Mouse (Mus musculus): ENCODE results near the gene Tlk2. TPM values are rescaled to one million over a fixed set of nuclear protein-coding genes. Genes with fewer than 3 reads are reported as not detected.

The Tlk2 gene
- polyA plus RNA-seq, 1 experiment from 2014 or later = 28.6 TPM

DNA sequence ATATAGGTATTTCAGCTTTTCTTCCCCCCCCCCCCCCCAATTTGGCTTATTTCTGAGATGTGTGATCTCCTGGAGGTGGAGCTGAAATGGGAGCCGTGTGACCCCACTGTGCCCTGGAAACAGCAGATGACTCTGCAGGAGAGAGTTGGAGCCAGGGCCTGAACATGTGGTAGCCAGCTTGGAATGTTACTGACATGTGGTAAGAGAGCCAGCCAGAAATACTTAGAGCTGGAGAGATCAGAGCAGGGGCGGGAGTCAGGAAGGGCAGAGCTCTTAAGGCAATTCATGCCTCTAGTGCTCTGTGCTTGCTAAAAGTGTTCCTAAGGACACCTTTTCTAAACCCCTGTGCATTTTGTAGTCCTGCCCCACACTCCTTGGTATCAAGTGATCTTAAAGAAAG, 103.9 kb downstream of the Tlk2 start:
- 53% methylated on average over 2 of the region's 2 CpGs for WGBS

GRCm38 (mm10) chr11:105283016-105283415, 104.4 kb downstream of the Tlk2 start:
- Histone ChIP-seq H3K4me2 (replicated peaks; ENCODE audit: low read depth, low read length) (no peak overlapping the region), H3K36me3 (ENCODE audit: control insufficient read depth, insufficient read depth, low read length) (peaks cover 49% of the 10 kb centered on the region), H3K9me3 (ENCODE audit: control insufficient read depth, low read depth, low read length) (no peaks in the 10 kb centered on the region), H3K27ac (ENCODE audit: low read length) (no peak overlapping the region), H3K4me3 (ENCODE audit: low read depth, low read length) (no peak overlapping the region), H3K27me3 (ENCODE audit: control insufficient read depth, insufficient read depth, low read length) (no peaks in the 10 kb centered on the region), H3K9ac (replicated peaks; ENCODE audit: low read depth, low read length) (no peak overlapping the region), H3K4me1 (ENCODE audit: control insufficient read depth, insufficient read depth, low read length) (no peaks in the 10 kb centered on the region)
- WGBS = 94% methylated on average over 9 of the region's 9 CpGs
- ATAC-seq (ENCODE audit: insufficient number of reproducible peaks, insufficient read depth, low FRiP score, low read depth) = no peak

More for the DNA sequence above, 103.9 kb downstream of the Tlk2 start:
- Histone ChIP-seq H3K4me1 (ENCODE audit: control insufficient read depth, insufficient read depth, low read length) (no peaks in the 10 kb centered on the region), H3K36me3 (ENCODE audit: control insufficient read depth, insufficient read depth, low read length) (peaks cover 54% of the 10 kb centered on the region), H3K27me3 (ENCODE audit: control insufficient read depth, insufficient read depth, low read length) (no peaks in the 10 kb centered on the region), H3K27ac (ENCODE audit: low read length) (no peak overlapping the region), H3K4me3 (ENCODE audit: low read depth, low read length) (no peak overlapping the region), H3K9me3 (ENCODE audit: control insufficient read depth, low read depth, low read length) (no peaks in the 10 kb centered on the region), H3K9ac (replicated peaks; ENCODE audit: low read depth, low read length) (no peak overlapping the region), H3K4me2 (replicated peaks; ENCODE audit: low read depth, low read length) (no peak overlapping the region)
- no peak for ATAC-seq (ENCODE audit: insufficient number of reproducible peaks, insufficient read depth, low FRiP score, low read depth)

GRCm38 (mm10) chr11:105285720-105286119, 107.1 kb downstream of the Tlk2 start:
- H3K9ac ChIP-seq (replicated peaks; ENCODE audit: low read depth, low read length) = no peak overlapping the region
- no peaks in the 10 kb centered on the region for H3K9me3 ChIP-seq (ENCODE audit: control insufficient read depth, low read depth, low read length)
- H3K4me2 ChIP-seq (replicated peaks; ENCODE audit: low read depth, low read length) = no peak overlapping the region
- peaks cover 43% of the 10 kb centered on the region for H3K36me3 ChIP-seq (ENCODE audit: control insufficient read depth, insufficient read depth, low read length)
- no peak overlapping the region for H3K4me3 ChIP-seq (ENCODE audit: low read depth, low read length)
- ATAC-seq (ENCODE audit: insufficient number of reproducible peaks, insufficient read depth, low FRiP score, low read depth) = peak; percentile 83
- no peaks in the 10 kb centered on the region for H3K4me1 ChIP-seq (ENCODE audit: control insufficient read depth, insufficient read depth, low read length)
- WGBS = 54% methylated on average over 3 of the region's 3 CpGs
- H3K27ac ChIP-seq (ENCODE audit: low read length) = peak overlapping the region; percentile 67; the same call in 1 of the 2 replicates
- no peaks in the 10 kb centered on the region for H3K27me3 ChIP-seq (ENCODE audit: control insufficient read depth, insufficient read depth, low read length)

- no peak overlapping the region for H3K4me2 ChIP-seq (replicated peaks; ENCODE audit: low read depth, low read length)
- H3K9me3 ChIP-seq (ENCODE audit: control insufficient read depth, low read depth, low read length) = no peaks in the 10 kb centered on the region
- H3K27me3 ChIP-seq (ENCODE audit: control insufficient read depth, insufficient read depth, low read length) = no peaks in the 10 kb centered on the region
- no peak for ATAC-seq (ENCODE audit: insufficient number of reproducible peaks, insufficient read depth, low FRiP score, low read depth)
- no peak overlapping the region for H3K27ac ChIP-seq (ENCODE audit: low read length)
- H3K36me3 ChIP-seq (ENCODE audit: control insufficient read depth, insufficient read depth, low read length) = peaks cover 14% of the 10 kb centered on the region
- 61% methylated on average over 3 of the region's 3 CpGs for WGBS
- peaks cover 16% of the 10 kb centered on the region for H3K4me1 ChIP-seq (ENCODE audit: control insufficient read depth, insufficient read depth, low read length)
- H3K4me3 ChIP-seq (ENCODE audit: low read depth, low read length) = no peak overlapping the region
- H3K9ac ChIP-seq (replicated peaks; ENCODE audit: low read depth, low read length) = no peak overlapping the region
These were observed 110.8 kb downstream of the Tlk2 start for GRCm38 (mm10) chr11:105289403-105289802.

GRCm38 (mm10) chr11:105291681-105292123, 113.1 kb downstream of the Tlk2 start:
- peak; percentile 8; the same call in 1 of the 2 replicates for ATAC-seq (ENCODE audit: insufficient number of reproducible peaks, insufficient read depth, low FRiP score, low read depth)

DNA sequence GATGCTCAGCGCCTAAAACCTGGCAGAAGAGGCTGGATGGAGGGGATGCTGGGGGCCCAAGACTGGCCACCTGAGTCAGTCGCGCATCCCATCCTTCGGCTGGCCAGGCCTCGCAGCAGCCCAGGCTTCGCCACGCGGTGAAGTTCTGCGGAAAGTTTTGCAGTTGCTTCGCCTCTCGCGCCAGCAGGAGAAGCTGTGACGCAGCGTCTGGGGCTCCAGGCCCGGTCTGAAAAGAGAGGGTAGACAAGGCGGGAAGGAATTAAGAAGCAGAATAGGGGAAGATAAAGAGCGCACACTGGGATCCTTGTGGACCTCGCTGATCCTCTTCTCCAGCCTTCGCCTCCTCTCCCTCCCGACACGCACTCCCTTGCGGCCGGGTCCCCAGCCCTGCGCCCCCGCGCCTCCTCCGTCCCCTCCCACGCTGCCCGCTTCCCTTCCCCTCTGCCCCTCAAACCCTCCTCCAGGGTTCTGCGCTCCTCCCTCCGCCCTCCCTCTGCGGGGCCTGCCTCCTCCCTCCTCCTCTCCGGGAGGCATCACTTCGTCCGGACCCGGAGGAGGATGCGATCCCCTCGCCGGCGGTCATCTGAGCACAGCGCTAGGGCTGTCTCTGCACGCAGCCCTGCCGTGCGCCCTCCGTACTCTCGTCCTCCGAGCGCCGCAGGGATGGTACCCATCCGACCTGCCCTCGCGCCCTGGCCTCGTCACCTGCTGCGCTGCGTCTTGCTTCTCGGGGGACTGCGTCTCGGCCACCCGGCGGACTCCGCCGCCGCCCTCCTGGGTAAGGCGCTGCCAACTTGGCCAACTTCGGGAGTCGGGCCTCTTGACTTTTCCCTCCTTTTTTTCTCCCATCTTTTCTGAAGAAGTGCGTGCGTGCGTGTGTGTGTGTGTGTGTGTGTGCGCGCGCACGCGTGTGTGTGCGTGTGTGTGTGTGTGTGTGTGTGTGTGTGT, 113.8 kb downstream of the Tlk2 start, which contains the start of gene Mrc2:
Mrc2 (plus strand) TSS at position 520 of the 948 bp plus-strand sequence.
- Histone ChIP-seq H3K9me3 (ENCODE audit: control insufficient read depth, low read depth, low read length) (no peaks in the 10 kb centered on the region), H3K4me3 (ENCODE audit: low read depth, low read length) (peak within 1 kb of the TSS; percentile 53), H3K27me3 (ENCODE audit: control insufficient read depth, insufficient read depth, low read length) (no peaks in the 10 kb centered on the region), H3K4me2 (replicated peaks; ENCODE audit: low read depth, low read length) (peak within 1 kb of the TSS; percentile 72), H3K27ac (ENCODE audit: low read length) (peak within 1 kb of the TSS; percentile 95), H3K36me3 (ENCODE audit: control insufficient read depth, insufficient read depth, low read length) (no peaks in the 10 kb centered on the region), H3K9ac (replicated peaks; ENCODE audit: low read depth, low read length) (peak within 1 kb of the TSS; percentile 61), H3K4me1 (ENCODE audit: control insufficient read depth, insufficient read depth, low read length) (peaks cover 18% of the 10 kb centered on the region)
- peak; percentile 80; the same call in 1 of the 2 replicates for ATAC-seq (ENCODE audit: insufficient number of reproducible peaks, insufficient read depth, low FRiP score, low read depth)
- WGBS = under 1% methylated on average over 62 of the region's 75 CpGs

More at GRCm38 (mm10) chr11:105291681-105292123, 113.1 kb downstream of the Tlk2 start:
- H3K4me3 ChIP-seq (ENCODE audit: low read depth, low read length) = peak overlapping the region; percentile 53
- H3K4me1 ChIP-seq (ENCODE audit: control insufficient read depth, insufficient read depth, low read length) = peaks cover 18% of the 10 kb centered on the region
- H3K27ac ChIP-seq (ENCODE audit: low read length) = peak overlapping the region; percentile 95
- H3K4me2 ChIP-seq (replicated peaks; ENCODE audit: low read depth, low read length) = peak overlapping the region; percentile 72
- H3K36me3 ChIP-seq (ENCODE audit: control insufficient read depth, insufficient read depth, low read length) = peaks cover 5% of the 10 kb centered on the region; the same call in 1 of the 2 replicates
- H3K9ac ChIP-seq (replicated peaks; ENCODE audit: low read depth, low read length) = peak overlapping the region; percentile 61
- H3K9me3 ChIP-seq (ENCODE audit: control insufficient read depth, low read depth, low read length) = no peaks in the 10 kb centered on the region
- WGBS = 7% methylated on average over 10 of the region's 10 CpGs
- H3K27me3 ChIP-seq (ENCODE audit: control insufficient read depth, insufficient read depth, low read length) = no peaks in the 10 kb centered on the region

DNA sequence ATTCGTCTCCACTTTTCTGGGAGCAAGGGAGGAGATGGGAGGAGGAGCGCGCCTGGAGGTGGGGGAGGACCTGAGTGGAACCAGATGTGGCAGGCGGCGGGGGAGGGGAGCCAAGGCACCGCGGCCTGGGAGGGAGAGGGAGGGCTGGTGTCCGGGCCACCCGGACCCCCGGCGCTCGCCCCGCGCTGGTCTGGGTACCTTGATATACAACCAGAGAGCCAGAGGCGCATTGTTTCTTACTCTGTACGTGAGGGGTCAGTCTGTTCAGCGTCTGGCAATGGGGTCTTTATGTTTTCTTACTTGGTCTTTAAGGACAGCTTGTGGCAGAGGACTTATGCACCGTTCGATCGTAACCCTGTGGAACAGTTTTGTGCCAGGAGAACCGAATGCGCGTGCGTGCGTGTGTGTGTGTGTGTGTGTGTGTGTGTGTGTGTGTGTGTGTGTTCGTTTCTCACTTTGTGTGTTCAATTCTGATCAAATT, 114.5 kb downstream of the Tlk2 start:
- H3K27ac ChIP-seq (ENCODE audit: low read length) = peak overlapping the region; percentile 95
- peak overlapping the region; percentile 46 for H3K9ac ChIP-seq (replicated peaks; ENCODE audit: low read depth, low read length)
- peak overlapping the region; percentile 53 for H3K4me3 ChIP-seq (ENCODE audit: low read depth, low read length)
- WGBS = 2% methylated on average over 26 of the region's 26 CpGs
- ATAC-seq (ENCODE audit: insufficient number of reproducible peaks, insufficient read depth, low FRiP score, low read depth) = peak; percentile 37; the same call in 1 of the 2 replicates
- peaks cover 18% of the 10 kb centered on the region for H3K4me1 ChIP-seq (ENCODE audit: control insufficient read depth, insufficient read depth, low read length)
- no peaks in the 10 kb centered on the region for H3K9me3 ChIP-seq (ENCODE audit: control insufficient read depth, low read depth, low read length)
- peak overlapping the region; percentile 72 for H3K4me2 ChIP-seq (replicated peaks; ENCODE audit: low read depth, low read length)
- no peaks in the 10 kb centered on the region for H3K36me3 ChIP-seq (ENCODE audit: control insufficient read depth, insufficient read depth, low read length)
- no peaks in the 10 kb centered on the region for H3K27me3 ChIP-seq (ENCODE audit: control insufficient read depth, insufficient read depth, low read length)

GRCm38 (mm10) chr11:105293901-105294494, 115.4 kb downstream of the Tlk2 start:
- peak overlapping the region; percentile 53 for H3K4me3 ChIP-seq (ENCODE audit: low read depth, low read length)
- no peaks in the 10 kb centered on the region for H3K36me3 ChIP-seq (ENCODE audit: control insufficient read depth, insufficient read depth, low read length)
- no peaks in the 10 kb centered on the region for H3K27me3 ChIP-seq (ENCODE audit: control insufficient read depth, insufficient read depth, low read length)
- no peaks in the 10 kb centered on the region for H3K9me3 ChIP-seq (ENCODE audit: control insufficient read depth, low read depth, low read length)
- WGBS = 10% methylated on average over 9 of the region's 9 CpGs
- peak overlapping the region; percentile 95 for H3K27ac ChIP-seq (ENCODE audit: low read length)
- H3K4me1 ChIP-seq (ENCODE audit: control insufficient read depth, insufficient read depth, low read length) = peaks cover 18% of the 10 kb centered on the region
- H3K9ac ChIP-seq (replicated peaks; ENCODE audit: low read depth, low read length) = peak overlapping the region; percentile 42; the same call in 1 of the 2 replicates
- peak overlapping the region; percentile 72 for H3K4me2 ChIP-seq (replicated peaks; ENCODE audit: low read depth, low read length)
- 0 out of 2 replicates have a peak, but pooled peaks have one; percentile 16 for ATAC-seq (ENCODE audit: insufficient number of reproducible peaks, insufficient read depth, low FRiP score, low read depth)

Measured in stomach, embryonic 14.5 days (tissue).